Mouse (Mus musculus) liver, postnatal 0 days (tissue): Measurements from ENCODE around the gene Macrod2.

Source experiments
- CTCF ChIP-seq: sonication (generic); IDR thresholded peaks from 2 replicates; pipeline ENCODE4 v1.5.1; 2016; ENCODE audit warnings: antibody characterized with exemption, low read depth
- EP300 ChIP-seq: IDR thresholded peaks from 2 replicates; pipeline ENCODE4 v1.6.1; 2016; ENCODE audit warnings: antibody characterized with exemption, low read depth, mild to moderate bottlenecking

- no peak for TF ChIP-seq CTCF
- no peak for TF ChIP-seq EP300
These were observed 1934.7 kb downstream of the Macrod2 start for GRCm38 (mm10) chr2:142329761-142330160.
